Mouse (Mus musculus): Measurements from ENCODE around the gene Bpifb2. TPM values are rescaled to one million over a fixed set of nuclear protein-coding genes. Genes with fewer than 3 reads are reported as not detected.

The Bpifb2 gene
- polyA plus RNA-seq, 1 experiment, result 0.31 TPM

DNA sequence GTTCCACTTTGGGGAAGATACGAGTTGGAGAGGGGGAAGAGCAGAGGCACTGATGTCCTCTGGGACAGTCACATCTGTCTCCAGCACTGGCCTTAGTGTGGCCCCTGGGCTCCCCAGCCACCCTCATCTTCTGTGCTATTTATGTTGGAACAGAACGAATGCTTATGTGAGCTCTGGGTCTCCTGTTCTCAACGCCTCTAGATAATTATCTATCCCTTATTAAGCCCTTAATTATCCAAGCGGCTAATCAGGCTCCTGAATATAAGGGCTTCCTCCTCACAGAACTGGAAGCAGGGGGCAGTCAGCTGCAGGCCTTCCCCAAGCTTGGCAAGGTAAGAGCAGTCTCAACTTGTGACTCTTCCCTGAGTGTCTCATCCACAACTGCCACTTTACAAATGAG lies 25.2 kb downstream of the Bpifb2 start, which contains the start of gene Bpifb6:
Gene Bpifb6 (plus strand): TSS at position 301 of the 400 bp plus-strand sequence.
- 94% methylated on average over 4 of the region's 4 CpGs for WGBS
- no peaks in the 10 kb centered on the region for H3K27me3 ChIP-seq (ENCODE audit: control insufficient read depth, insufficient read depth, low read length)
- TF ChIP-seq POLR2A (IDR thresholded peaks at IDR 0.05; ENCODE audit: borderline replicate concordance, insufficient read depth, low read length) (no peak), CTCF (IDR thresholded peaks at IDR 0.05; ENCODE audit: borderline replicate concordance, insufficient read depth, low read depth, low read length) (no peak)
- no peak within 1 kb of the TSS for H3K27ac ChIP-seq (ENCODE audit: insufficient read depth, low read length)
- peaks cover 26% of the 10 kb centered on the region for H3K4me1 ChIP-seq (ENCODE audit: control insufficient read depth, insufficient read depth, low read length)
- H3K4me3 ChIP-seq (replicated peaks; ENCODE audit: insufficient read depth, low read depth, low read length), result no peak within 1 kb of the TSS
- DNase-seq, result no peak

DNA sequence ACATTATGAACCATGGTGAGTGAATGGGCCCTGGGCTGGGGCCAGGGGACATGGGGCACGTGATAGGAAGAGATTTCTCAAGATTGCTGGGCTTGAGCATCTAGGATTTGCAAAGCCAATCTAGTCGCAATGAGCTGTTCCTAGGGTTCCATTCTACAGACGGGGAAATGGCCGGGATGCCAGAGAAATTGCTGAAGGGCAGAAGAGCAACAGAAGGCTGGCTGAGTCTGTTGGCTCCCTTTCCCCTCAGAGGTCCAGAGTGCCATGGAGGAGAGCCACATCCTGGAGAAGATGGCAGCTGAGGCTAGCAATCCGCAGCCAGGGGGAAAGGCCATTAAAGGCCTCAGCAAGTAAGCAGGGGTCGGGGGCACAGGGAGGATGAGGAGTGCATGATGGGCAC lies 27.9 kb downstream of the Bpifb2 start:
- no peak overlapping the region for H3K4me3 ChIP-seq (replicated peaks; ENCODE audit: insufficient read depth, low read depth, low read length)
- 13% methylated on average over 6 of the region's 6 CpGs for WGBS
- H3K27ac ChIP-seq (ENCODE audit: insufficient read depth, low read length), result no peak overlapping the region
- H3K27me3 ChIP-seq (ENCODE audit: control insufficient read depth, insufficient read depth, low read length), result no peaks in the 10 kb centered on the region
- DNase-seq, result peak; percentile 64 to 81
- TF ChIP-seq CTCF (IDR thresholded peaks at IDR 0.05; ENCODE audit: borderline replicate concordance, insufficient read depth, low read depth, low read length) (no peak), POLR2A (IDR thresholded peaks at IDR 0.05; ENCODE audit: borderline replicate concordance, insufficient read depth, low read length) (no peak)
- H3K4me1 ChIP-seq (ENCODE audit: control insufficient read depth, insufficient read depth, low read length), result peaks cover 26% of the 10 kb centered on the region

DNA sequence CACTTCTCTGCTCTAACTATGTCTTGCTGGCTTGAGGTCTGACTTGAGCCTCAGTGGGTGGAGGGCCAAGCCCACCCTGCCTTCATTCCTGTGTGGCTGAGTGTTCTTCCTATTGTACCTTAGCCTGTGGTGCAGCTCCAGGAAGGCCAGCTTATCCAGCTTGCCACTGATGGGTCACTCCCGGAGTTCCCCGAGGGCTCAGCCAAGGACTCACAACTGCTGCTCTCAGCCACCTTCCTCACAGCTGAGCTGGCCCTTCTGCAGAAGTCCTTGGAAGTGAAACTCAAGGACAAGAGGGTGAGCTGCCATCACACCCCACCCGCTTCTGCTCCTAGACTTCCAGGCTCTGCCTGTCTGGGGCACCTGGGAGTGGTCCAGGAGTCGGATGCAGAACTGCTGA lies 31.8 kb downstream of the Bpifb2 start:
- H3K4me1 ChIP-seq (ENCODE audit: control insufficient read depth, insufficient read depth, low read length), result peaks cover 16% of the 10 kb centered on the region
- 90% methylated on average over 4 of the region's 4 CpGs for WGBS

DNA sequence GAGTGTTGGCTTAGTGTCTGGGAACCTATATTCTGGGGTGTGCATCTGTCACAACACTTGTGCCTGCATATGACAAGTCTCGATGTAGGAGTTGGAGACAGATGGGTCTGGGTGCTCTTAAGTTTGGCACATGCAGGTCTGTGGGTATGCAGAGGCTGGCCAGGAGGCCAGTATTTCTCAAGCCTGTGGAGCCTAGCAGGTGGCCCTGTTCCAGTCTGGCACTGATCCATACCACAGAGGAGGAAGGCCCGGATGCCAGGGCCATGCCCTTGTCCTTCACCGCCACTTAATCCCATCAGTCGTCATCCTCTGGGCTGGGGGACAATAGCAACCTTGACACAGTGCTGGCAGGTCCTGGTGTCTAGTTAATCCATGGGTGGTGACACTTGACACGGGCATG lies 39.3 kb downstream of the Bpifb2 start:
- H3K4me1 ChIP-seq (ENCODE audit: control insufficient read depth, insufficient read depth, low read length), result peaks cover 13% of the 10 kb centered on the region
- TF ChIP-seq POLR2A (IDR thresholded peaks at IDR 0.05; ENCODE audit: borderline replicate concordance, insufficient read depth, low read length) (no peak), CTCF (IDR thresholded peaks at IDR 0.05; ENCODE audit: borderline replicate concordance, insufficient read depth, low read depth, low read length) (no peak)
- WGBS, result 13% methylated on average over 5 of the region's 5 CpGs
- no peaks in the 10 kb centered on the region for H3K27me3 ChIP-seq (ENCODE audit: control insufficient read depth, insufficient read depth, low read length)
- H3K27ac ChIP-seq (ENCODE audit: insufficient read depth, low read length), result no peak overlapping the region
- peak in 1 of 2 experiments; percentile 17 for DNase-seq
- no peak overlapping the region for H3K4me3 ChIP-seq (replicated peaks; ENCODE audit: insufficient read depth, low read depth, low read length)

More for the DNA sequence above, 31.8 kb downstream of the Bpifb2 start:
- Histone ChIP-seq H3K27ac (ENCODE audit: insufficient read depth, low read length) (no peak overlapping the region), H3K27me3 (ENCODE audit: control insufficient read depth, insufficient read depth, low read length) (no peaks in the 10 kb centered on the region), H3K4me3 (replicated peaks; ENCODE audit: insufficient read depth, low read depth, low read length) (no peak overlapping the region)
- DNase-seq, result no peak
- TF ChIP-seq CTCF (IDR thresholded peaks at IDR 0.05; ENCODE audit: borderline replicate concordance, insufficient read depth, low read depth, low read length), result no peak
- TF ChIP-seq POLR2A (IDR thresholded peaks at IDR 0.05; ENCODE audit: borderline replicate concordance, insufficient read depth, low read length), result no peak

DNA sequence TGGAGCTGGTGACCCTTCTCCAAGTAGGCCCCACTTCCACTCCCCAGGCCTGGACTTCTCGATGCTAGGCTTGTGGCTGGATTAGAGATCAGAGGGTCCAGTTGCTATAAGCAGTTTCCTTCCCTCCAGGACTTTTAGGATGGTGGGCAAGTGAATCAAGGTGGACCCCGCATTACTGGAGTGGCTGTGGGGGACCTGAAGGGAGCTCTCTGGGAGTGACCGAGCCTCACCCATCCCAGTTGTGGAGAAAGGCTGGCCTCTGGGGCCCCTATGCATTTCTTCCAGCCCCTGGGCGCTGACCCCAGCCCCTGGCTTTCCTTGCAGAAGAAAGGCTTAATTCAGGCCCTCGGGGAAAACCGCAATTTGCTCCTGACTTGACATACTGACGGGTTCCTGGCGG lies 43.1 kb downstream of the Bpifb2 start, which contains the start of gene Bpifb3:
Gene Bpifb3 (plus strand): TSS at position 301 of the 400 bp plus-strand sequence.
- WGBS, result 70% methylated on average over 8 of the region's 8 CpGs
- Histone ChIP-seq H3K4me1 (ENCODE audit: control insufficient read depth, insufficient read depth, low read length) (peaks cover 13% of the 10 kb centered on the region), H3K27me3 (ENCODE audit: control insufficient read depth, insufficient read depth, low read length) (no peaks in the 10 kb centered on the region), H3K4me3 (replicated peaks; ENCODE audit: insufficient read depth, low read depth, low read length) (no peak within 1 kb of the TSS), H3K27ac (ENCODE audit: insufficient read depth, low read length) (no peak within 1 kb of the TSS)
- DNase-seq, result no peak
- TF ChIP-seq POLR2A (IDR thresholded peaks at IDR 0.05; ENCODE audit: borderline replicate concordance, insufficient read depth, low read length) (no peak), CTCF (IDR thresholded peaks at IDR 0.05; ENCODE audit: borderline replicate concordance, insufficient read depth, low read depth, low read length) (no peak)

- Histone ChIP-seq H3K27me3 (ENCODE audit: control insufficient read depth, insufficient read depth, low read length) (no peaks in the 10 kb centered on the region), H3K27ac (ENCODE audit: insufficient read depth, low read length) (no peak overlapping the region), H3K4me3 (replicated peaks; ENCODE audit: insufficient read depth, low read depth, low read length) (no peak overlapping the region), H3K4me1 (ENCODE audit: control insufficient read depth, insufficient read depth, low read length) (no peaks in the 10 kb centered on the region)
- TF ChIP-seq POLR2A (IDR thresholded peaks at IDR 0.05; ENCODE audit: borderline replicate concordance, insufficient read depth, low read length) (no peak), CTCF (IDR thresholded peaks at IDR 0.05; ENCODE audit: borderline replicate concordance, insufficient read depth, low read depth, low read length) (no peak)
- DNase-seq, result no peak
- WGBS, result 85% methylated on average over 6 of the region's 6 CpGs
These were observed 46.4 kb downstream of the Bpifb2 start for GRCm38 (mm10) chr2:153921246-153921645.

GRCm38 (mm10) chr2:153929871-153930413 lies 55.1 kb downstream of the Bpifb2 start:
- Histone ChIP-seq H3K4me1 (ENCODE audit: control insufficient read depth, insufficient read depth, low read length) (no peaks in the 10 kb centered on the region), H3K27ac (ENCODE audit: insufficient read depth, low read length) (no peak overlapping the region), H3K27me3 (ENCODE audit: control insufficient read depth, insufficient read depth, low read length) (no peaks in the 10 kb centered on the region), H3K4me3 (replicated peaks; ENCODE audit: insufficient read depth, low read depth, low read length) (no peak overlapping the region)
- peak; percentile 31 to 64 for DNase-seq
- WGBS, result 42% methylated on average over 3 of the region's 3 CpGs
- TF ChIP-seq POLR2A (IDR thresholded peaks at IDR 0.05; ENCODE audit: borderline replicate concordance, insufficient read depth, low read length), result no peak
- TF ChIP-seq CTCF (IDR thresholded peaks at IDR 0.05; ENCODE audit: borderline replicate concordance, insufficient read depth, low read depth, low read length), result peak; percentile 91

GRCm38 (mm10) chr2:153931125-153931524 lies 56.3 kb downstream of the Bpifb2 start:
- no peak overlapping the region for H3K27ac ChIP-seq (ENCODE audit: insufficient read depth, low read length)
- no peaks in the 10 kb centered on the region for H3K4me1 ChIP-seq (ENCODE audit: control insufficient read depth, insufficient read depth, low read length)
- no peaks in the 10 kb centered on the region for H3K27me3 ChIP-seq (ENCODE audit: control insufficient read depth, insufficient read depth, low read length)
- 62% methylated on average over 6 of the region's 6 CpGs for WGBS
- TF ChIP-seq POLR2A (IDR thresholded peaks at IDR 0.05; ENCODE audit: borderline replicate concordance, insufficient read depth, low read length) (no peak), CTCF (IDR thresholded peaks at IDR 0.05; ENCODE audit: borderline replicate concordance, insufficient read depth, low read depth, low read length) (no peak)
- DNase-seq, result no peak
- H3K4me3 ChIP-seq (replicated peaks; ENCODE audit: insufficient read depth, low read depth, low read length), result no peak overlapping the region

Measured in cerebellum, adult 2 months (tissue).